Mouse (Mus musculus): ENCODE results near the gene 1700088E04Rik.

The 1700088E04Rik gene

DNA sequence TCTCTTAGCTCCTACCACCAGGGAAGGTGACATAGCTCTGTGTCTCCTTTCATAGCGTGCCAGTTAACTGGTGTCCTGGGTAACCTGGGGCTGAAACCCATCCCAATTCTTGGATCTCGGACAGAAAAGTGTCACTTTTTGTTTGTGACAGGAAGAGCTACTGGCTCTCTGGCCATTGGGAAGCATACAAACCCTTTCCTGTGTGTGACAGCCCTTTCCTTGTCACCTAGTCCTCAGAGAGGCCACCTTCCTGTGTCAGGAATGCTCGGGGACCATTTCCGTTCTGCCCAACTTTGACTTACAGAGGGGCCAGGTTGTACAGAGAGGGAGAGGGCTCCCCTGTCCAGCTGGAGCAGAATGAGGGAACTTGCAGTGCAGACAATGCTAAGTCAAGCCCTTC is 41.6 kb downstream of the 1700088E04Rik start:
- no peak for DNase-seq (ENCODE audit: inconsistent ontology term)

DNA sequence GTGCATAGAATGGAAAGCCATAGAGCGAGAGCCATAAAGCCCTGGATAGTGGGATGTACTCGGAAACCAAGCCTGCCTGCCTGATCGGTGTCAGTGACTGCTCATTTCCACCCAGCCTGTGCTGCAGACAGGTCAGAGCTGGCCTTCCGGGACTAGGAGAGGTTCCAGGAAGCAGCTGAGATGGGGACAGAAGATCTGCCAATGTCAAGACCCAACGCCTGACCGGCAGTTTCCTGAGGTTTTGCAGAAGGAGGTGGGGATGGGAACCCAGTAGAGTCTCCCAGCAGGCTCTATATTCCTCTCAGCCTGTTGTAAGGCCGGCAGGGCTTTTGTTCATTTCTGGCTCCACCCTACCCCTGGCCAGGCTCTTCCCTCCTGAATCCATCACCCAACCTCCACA is 42.2 kb downstream of the 1700088E04Rik start:
- no peak for DNase-seq (ENCODE audit: inconsistent ontology term)

DNA sequence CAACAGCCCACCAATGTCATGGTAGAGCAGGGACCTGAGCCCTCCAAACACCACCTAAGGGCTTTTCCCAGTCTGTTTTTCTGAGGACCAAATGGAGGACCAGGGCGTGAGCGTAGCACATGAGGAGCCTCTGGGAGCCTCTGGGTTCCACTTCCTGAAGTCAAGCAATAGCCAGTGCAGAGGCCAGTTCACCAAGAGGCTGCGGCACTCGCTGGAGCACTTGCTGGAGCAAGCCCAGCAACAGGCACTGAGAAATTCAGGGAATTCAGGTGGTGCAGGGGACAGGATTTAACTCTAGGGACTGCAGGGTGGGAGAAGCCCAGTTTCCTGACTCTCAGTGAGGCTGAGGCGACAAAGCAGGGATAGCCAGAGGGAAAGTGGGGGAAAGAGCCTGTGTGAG is 42.8 kb downstream of the 1700088E04Rik start:
- DNase-seq (ENCODE audit: inconsistent ontology term), result no peak

DNA sequence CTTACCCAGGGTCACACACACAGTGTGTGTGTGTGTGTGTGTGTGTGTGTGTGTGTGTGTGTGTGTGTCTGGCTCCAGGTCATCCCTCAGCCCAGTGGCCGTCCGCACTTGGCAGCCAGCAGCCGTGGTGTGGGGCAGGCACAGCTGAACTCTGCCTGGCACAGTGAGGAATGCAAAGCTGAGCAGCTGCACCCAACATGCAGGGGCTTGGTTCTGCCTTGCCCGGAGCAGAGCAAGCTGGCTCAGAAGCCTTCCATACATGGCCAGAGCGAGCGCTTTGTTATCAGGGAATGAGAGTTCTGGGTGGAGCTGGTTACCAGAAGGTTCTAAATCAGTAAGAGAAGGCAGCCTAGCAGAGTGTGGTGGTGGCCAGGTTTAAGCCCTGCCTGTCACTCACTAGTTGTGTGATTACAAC is 43.4 kb downstream of the 1700088E04Rik start:
- peak; percentile 90 for DNase-seq (ENCODE audit: inconsistent ontology term)

DNA sequence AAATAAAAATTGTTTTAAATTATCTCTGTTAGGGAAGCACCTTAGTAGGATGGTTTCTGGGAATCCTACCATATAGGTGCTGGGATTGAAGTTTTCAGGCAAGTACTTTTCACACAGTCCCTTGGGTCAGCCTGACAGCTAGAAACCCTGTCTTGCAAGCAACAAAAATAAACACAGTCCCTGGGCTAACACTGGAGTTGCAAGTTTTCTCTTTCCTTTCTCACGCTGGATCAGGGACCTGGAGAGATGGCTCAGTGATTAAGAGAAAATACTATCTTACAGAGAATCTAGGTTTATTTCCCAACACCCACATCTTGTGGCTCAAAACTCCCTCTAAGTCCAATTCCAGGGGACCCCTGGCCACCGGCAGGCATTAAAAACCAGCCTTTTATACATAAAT is 43.9 kb downstream of the 1700088E04Rik start:
- DNase-seq (ENCODE audit: inconsistent ontology term), result no peak

DNA sequence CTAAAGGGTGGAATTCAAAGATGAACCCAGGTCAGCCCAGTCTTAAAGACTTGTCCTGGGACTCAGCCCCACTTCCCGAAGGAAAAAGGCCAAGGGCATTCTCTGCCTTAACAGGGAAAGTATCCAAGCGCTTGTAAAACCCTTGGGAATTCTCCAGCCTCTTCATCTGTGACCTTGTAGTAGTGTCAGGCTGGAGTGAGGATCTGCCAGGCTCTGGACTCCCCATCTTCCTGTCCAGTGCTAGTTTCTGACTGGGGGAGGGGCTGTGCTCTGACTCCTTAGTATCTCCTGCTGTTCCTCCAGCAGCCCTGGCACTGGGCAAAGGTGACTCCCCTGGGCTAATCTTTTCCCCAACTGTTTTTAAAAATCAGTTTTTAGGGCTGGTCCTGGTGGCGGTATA is 44.5 kb downstream of the 1700088E04Rik start:
- no peak for DNase-seq (ENCODE audit: inconsistent ontology term)

DNA sequence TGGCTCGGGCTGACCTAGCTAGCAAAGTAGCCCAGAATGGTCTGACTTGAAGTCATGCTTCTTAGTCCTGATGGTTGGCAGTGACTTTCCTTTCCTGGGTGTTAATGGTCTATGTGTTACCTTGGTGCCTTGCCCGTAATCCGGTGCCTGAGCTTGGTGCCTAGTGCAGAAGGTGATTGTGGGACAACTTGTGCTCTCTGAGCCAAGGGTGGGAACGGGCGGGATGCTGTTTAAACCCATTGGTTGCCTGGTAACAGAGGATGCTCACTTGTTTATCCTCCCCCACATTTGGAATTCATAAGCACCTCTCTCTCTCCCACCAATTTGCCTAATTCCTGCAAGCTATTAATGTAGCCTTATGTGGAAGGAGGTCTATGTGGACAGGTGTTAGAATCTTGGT is 45.6 kb downstream of the 1700088E04Rik start:
- DNase-seq (ENCODE audit: inconsistent ontology term), result no peak

DNA sequence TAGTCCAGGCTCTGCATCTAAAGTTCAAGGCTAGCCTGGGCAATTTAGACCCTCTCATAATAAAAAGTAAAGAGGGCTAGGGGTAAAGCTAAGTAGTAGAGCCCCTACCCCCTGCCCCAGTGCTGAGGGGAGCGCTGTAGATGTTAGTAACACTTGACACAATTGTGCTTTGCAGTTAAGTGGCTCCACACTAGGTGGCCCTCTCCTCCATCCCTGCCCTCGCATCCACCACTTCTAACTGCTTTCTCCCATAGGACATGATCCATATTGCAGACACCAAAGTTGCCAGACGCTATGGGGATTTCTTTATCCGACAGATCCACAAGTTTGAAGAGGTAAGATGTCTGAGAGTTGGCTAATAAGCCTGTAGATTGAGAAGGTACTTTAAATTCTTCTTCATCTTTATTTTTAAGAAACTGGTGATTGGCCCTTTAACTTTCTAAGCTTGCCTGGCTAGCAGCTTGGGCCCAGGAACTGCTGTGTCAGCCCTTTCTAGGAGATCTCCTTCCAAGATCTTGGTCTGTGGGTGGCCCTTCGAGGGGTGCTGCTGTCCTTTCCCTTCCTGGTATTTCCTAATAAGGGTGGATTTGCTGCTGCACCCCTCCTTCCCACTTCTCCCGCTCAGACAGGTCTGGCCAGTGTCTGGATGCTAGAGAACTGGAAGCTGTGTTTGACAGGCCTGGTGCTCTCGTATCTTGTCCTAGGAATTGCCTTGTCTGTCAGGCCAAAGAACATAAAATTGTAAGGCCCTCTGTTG is 47.8 kb downstream of the 1700088E04Rik start:
- peak; percentile 39 for DNase-seq (ENCODE audit: inconsistent ontology term)

DNA sequence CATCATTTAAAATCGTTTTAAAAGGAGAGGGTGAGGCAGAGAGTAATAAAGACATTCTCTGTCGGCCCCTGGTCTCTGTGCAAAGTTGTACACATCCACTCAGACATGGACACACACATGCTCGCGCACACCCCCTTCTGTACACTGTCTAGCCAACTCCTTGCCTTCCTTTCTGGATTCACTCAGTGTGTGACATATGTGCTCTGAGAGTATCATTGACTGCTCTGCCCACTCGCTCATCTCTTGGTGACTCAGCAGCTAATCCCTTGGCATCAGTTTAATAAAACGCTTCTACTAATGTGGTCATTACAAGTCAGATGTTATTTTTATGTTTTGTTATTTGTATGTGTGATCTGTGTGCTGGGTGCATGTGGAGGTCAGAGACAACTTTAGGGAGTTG is 48.8 kb downstream of the 1700088E04Rik start:
- DNase-seq (ENCODE audit: inconsistent ontology term), result no peak

DNA sequence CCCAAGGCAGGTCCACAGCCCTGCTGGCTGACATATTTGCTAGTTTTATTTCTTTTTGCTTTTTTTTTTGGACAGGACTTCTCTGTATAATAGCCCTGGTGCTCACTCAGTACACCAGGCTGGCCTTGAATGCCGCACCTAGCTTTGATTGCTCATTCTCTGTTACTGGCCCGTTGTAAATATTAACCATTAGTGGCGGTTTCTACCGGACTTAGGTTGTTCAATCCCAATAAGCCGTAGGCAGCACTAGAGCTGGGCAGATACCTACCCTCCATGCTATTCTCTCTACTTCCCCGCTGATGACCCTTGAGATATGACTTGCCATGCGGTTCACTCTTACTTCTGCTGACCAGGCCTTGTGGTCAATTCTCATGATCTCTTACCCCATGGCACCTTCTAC is 61.5 kb downstream of the 1700088E04Rik start:
- no peak for DNase-seq (ENCODE audit: inconsistent ontology term)

Data from Muller cell, postnatal 12 days (primary cell).